Mouse (Mus musculus) testis, adult 2 months (tissue): ENCODE results near the gene Map2k6.

Experiments
- CTCF ChIP-seq: fragments of 200-500 bp; IDR thresholded peaks from 2 replicates; pipeline ENCODE4 v1.5.1; 2012; ENCODE audit warnings: low read depth, mild to moderate bottlenecking, inconsistent platforms, low read length, moderate library complexity; ENCODE audit not compliant: control insufficient read depth, insufficient read depth, insufficient replicate concordance
- POLR2A ChIP-seq: fragments of 200-500 bp; IDR thresholded peaks from 2 replicates; pipeline ENCODE4 v1.6.1; 2012; ENCODE audit warnings: low read depth, mild to moderate bottlenecking, inconsistent platforms, low read length, moderate library complexity; ENCODE audit not compliant: control insufficient read depth

GRCm38 (mm10) chr11:110426572-110427145 is 27.7 kb downstream of the Map2k6 start:
- no peak for TF ChIP-seq CTCF
- TF ChIP-seq POLR2A: no peak
